Mouse (Mus musculus): ENCODE data around the gene Afg1l.

DNA sequence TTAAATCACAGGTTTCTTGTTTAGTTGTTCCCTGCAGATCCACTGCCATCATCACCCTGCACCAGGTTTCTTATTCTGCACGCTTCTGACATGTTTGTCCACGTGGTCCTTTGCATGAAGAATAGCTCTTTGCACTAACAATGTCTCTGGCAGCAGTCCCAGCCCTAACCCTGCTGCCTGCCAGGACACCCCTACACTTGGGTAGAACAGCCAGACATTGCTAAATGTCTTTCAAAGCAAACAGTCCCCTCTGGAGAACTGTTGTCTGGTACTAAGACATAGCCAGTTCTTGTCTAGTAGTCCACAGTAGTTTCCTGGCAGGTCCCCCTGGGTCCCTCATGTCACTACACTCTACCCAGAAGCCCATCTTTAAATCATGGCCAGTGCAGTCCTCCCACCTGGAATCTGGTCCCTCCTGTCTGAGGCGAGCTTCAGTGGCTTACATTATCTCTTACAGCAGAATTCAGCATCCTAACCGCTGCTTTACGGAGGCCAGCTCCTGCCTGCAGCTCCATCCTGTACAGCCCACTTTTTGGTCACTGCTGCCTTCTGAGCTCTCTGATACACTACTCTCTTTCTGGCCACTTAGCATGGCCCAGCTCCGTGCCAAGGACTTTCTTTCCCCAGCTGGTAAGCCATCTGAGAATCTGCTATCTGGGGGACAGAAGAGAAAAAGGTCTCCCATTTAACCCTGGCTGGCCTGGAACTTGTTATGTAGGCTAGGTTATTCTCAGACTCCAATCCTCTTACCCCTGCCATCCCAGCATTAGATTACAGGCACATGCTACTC, 67.4 kb downstream of the Afg1l start:
- TF ChIP-seq CTCF (IDR thresholded peaks at IDR 0.05) (no peak), EP300 (IDR thresholded peaks at IDR 0.05) (no peak)
